Mouse (Mus musculus) adrenal gland (tissue): Measurements from ENCODE around the gene Nup205.

Experiments used
- intact Hi-C: fragments of 180-260 bp; cut with DNase I; formaldehyde crosslinking; loops from one replicate; pipeline ENCODE4 v1.15.1; 2025

Gene Nup205

DNA sequence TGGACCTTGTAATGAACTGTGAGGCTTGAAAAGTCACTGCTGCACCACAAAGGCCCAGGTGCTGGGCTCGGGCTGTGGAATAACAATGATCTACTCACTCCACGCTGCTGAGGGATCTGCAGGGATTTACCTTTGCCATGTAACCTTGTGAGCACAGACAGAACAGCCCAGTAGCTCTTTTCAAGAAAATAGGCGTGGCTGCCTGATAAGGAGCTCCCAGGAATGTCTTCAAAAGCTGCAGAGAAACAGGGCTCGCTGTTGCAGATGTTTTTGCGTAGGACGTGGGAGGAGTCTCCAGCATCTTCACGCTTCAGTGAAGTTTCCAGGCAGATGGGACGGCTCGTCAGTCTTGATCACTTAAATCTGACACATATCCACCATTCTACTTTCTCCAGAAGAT, 66.8 kb downstream of the Nup205 start:
- intact Hi-C loops = no loop called here

DNA sequence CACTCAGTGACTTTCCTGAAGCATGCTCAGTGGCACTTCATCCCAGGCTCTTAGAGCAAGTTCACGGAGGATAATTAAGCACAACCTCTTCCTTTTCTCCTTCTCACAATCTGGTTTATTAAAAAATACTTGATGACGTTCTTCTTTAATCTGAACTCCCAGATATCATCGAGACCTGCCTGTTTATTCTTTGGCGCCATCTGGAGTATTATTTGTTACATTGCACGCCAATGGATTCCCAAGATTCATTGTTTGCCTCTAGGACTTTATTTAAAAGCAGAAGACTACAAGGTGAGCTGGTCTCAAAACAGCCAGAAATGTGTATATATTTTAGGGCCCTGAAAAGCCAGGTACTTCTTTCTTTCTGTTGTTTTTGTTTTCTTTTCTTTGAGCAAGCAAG, 67.9 kb downstream of the Nup205 start:
- intact Hi-C loops = loop anchor here (5.0 kb wide), 1 partner anchor 322 kb away; no protein-coding TSS in a partner anchor

DNA sequence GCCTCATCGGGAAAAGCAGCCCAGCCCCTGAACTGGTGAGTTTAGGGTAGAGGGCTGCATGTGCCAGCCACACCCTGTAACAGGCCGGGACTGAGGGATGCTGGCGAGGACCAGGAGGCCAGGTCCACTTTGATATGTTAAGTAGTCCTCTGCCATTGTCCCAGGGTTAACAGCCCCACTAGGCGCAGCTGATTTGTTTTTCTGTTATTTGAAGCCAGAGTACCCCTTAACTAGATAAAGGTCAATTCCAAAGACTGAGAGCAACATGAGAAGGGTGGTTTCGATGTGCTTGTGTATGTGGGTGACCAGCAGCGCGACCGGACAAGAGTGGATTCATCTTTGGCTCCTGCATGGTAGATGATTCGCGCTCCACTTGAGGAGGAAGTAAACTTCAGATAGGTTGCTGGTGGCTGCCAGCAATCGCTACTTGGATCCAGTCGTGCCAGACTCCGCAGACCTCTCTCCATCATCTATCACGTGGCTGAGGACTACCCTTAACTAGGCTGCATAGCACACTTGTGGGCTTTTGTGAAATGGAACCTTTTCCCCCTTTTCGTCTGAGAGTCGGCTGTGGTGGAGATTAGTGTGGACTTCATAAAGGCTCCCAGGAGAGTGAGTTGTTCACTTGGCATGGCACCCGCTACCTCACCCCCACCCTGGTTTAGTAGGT, 74.7 kb downstream of the Nup205 start:
- intact Hi-C loops = loop anchor here (10.0 kb wide), 1 partner anchor 123 kb away; no protein-coding TSS in a partner anchor

DNA sequence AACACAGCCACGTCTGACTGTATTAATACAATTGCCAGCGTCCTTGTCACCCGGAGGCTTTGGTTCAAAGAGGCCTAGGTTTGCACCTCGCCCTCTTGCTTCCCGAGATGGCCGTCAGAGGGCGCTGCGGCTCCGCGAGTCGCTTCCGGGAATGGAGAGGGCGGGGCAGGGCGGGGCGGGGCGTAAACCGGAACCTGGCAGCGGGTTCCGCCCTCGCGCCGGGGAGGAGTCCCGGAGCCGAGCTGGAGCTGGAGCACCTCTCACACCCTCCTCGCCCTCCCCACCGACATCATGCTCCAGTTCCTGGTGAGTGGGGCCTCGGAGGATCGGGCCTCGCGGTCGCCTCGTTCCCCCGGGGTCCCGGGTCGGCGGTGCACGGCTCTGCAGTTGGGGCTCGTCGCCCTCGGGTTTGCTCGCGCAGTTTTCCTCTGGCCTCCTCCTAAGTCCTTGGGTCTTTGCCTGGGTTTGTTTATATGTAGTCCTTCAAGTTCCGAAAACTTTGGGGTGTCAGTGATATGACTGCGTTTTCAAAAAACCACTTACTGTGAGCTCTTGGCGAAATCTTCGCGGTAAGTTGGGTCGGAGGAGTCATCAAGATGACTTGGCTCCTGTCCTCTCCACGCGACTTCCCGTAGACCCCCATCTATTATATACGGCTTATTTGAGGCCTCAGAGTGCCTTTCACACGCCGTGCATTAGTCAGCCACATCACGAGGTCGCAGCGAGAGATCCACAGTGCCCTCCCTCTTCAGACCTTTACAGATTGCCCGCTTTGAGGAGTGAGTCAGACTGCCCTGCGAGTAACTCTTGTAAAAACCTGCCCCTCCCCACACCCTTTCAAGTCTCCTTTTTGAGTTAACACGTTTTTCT, 75.5 kb downstream of the Nup205 start:
- intact Hi-C loops = loop anchor here (10.0 kb wide), 1 partner anchor 122 kb away; no protein-coding TSS in a partner anchor

DNA sequence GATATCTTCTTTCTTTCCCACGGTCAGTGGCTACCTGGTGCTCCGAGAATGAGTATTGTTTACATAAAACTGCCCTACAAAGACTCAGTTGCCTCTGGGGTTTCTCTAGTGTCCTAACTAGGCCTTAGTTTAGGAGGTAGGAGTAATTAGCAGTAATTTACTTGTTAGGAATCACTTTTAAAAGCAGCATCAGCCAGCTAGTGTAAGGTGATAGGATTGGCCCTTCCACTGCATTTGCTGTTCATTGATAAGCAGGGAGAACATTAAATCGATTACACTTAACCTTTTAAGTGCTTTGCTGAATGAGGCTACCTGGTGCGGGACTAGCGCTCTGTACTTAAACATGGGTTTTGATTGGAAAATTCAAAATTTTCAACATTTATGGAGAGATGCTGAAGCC, 76.3 kb downstream of the Nup205 start:
- intact Hi-C loops = loop anchor here (10.0 kb wide), 1 partner anchor 121 kb away; no protein-coding TSS in a partner anchor

DNA sequence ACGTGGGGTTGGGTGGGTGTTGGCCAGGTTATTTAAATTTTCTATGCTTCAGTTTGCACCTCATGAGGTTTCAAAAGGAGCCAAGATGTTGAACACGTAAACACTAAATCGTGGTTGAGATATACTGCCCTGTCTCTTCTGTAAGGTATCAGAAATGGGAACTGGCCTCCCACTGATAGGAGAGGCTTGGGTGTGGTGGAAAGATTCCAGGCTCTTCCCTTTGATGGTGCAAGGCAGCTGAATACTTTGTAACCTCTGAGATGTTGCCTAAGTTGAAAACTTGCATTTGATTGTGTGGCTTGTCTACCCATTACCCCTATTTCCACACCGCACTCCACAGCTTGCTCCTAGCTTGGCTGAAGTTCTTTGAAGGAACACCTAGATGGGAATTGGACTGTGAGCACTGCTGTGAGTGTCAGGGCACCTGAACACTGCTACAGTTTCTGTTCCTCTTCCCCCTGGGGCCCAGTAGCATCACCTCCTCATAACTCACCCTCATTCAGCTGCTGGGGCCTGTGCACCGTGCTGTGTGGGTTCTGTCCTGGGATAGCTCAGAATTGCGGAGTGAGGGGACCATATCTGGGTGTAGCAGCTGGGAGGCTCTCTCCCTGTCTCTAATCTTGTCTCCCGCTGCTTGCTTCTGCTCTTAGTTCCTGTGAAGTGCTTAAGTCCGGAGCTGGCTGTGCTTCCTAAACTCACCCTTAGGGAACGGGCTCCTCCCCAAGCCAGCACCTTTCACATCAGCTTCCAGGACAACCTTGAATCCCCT, 77.1 kb downstream of the Nup205 start:
- intact Hi-C loops = loop anchor here (10.0 kb wide), 1 partner anchor 120 kb away; no protein-coding TSS in a partner anchor

DNA sequence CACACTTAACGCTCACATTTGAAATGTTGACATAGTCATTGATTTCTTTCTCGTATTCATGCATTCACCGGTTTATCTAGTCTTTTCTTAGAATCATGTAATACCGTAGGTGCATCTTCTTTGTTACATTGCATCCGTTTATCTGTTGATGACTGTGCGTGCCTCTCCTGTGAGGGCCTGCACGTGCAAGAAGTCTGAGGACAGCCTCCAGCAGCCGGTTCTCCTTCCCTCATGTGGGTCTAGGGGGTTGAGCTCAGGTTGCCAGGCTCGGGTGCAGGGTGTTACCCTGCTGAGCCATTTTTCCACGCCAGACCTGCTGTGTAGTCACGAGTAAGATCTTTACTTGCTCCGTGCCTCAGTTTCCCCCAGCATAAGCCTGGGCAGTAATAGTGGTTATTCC, 77.8 kb downstream of the Nup205 start:
- intact Hi-C loops = loop anchor here (10.0 kb wide), 1 partner anchor 120 kb away; no protein-coding TSS in a partner anchor

DNA sequence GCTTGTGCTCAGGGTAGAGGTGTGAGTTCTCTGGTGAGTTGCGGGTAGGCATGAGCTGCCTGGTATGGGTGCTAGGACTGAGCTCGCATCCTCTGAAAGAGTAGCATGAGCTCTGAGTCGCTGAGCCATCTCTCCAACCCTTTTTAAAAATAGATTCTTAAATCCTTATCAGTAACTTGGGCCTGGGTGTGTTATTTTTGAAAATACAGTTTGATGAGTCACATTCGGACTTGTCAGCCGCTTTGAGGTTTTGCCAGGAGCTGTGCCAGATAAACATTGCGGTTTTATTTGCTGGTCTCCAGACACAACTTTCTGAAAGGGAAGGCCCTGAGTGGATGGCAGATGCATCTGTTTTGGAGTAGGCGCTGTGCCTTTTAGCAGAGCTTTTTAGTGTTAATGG, 79.5 kb downstream of the Nup205 start:
- intact Hi-C loops = loop anchor here (10.0 kb wide), 1 partner anchor 118 kb away; no protein-coding TSS in a partner anchor

DNA sequence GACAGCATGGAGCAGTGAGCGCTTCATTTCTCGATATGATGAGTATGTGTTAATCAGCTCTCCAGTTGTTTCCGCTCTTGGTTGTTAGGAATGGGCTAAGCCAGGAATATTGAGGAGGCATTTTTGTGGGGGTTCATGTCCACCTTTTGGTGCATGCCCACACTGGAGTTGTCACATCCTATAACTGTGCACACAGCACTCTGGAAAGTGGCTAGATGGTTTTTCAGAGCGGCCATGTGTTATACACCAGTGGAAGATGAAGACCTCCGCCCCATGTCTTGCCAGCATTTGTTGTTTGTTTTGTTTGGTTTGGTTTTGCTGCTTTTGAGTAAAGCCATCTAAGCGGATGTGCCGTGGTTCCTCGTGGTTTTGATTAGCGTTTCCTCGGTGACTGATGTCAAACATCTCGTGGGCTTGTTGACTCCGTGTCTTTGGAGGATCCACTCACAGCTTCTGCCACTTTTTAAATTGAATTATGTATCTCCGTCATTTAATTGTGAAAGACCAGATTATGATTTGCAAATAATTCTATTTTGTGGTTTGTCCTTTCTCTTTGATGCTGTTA, 80.5 kb downstream of the Nup205 start:
- intact Hi-C loops = loop anchor here (10.0 kb wide), 1 partner anchor 117 kb away; no protein-coding TSS in a partner anchor

DNA sequence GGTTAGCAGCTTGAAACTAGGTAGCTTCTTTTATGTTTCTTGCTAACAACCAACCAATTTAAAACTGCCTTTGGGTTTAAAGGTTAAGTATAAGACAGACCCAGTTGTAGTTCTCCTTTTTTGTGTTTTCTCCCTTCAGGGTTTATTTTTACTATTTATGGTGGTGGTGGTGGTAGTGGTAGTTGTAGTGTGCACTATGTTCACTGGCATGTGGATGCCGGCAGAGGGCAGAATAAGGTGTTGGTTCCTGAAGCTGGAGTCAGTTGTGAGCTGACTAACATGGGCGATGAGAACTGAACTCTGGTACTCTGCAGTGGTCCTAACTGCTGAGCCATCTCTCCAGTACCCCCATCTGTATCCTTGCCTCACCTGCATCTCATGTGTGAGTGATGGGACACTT, 81.7 kb downstream of the Nup205 start:
- intact Hi-C loops = loop anchor here (10.0 kb wide), 1 partner anchor 116 kb away; no protein-coding TSS in a partner anchor

DNA sequence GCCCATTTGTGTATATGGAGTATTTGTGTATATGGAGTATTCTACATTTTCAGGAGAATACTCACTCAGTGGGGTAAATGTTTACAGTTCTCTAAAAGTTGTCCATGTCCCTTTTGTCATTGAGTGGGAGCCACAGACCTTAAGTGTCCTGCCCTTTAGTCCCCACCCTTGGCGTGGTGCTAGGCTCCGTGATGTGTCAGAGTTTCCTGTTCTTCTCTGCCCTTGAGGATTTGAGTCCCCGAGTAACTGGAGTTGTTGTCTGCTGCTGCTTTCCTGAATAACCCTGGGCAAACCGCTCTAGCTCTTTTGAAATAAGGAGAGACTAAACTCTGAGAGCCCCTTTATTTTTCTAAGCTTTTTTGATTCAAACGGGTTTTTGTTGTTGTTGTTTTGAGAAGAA, 82.3 kb downstream of the Nup205 start:
- intact Hi-C loops = loop anchor here (10.0 kb wide), 1 partner anchor 115 kb away; no protein-coding TSS in a partner anchor

DNA sequence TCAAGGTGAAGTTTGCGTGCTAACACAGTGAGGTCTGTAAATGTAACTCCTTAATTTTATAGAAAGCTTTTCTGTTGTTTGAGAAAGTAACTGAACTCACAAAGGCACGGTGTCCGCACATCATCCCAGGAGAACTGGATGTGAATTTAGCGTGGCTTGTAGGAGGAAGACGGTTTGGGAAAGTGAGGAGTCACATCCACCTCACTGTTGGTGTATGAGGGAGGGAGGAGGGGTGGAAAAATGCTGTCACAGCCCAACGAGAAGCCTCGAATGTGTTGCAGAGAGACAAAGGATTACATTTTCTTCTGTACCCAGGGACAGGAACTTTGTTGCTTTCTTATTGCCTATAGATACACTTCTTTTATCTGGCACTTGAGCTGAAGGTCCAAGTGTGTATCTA, 83.3 kb downstream of the Nup205 start:
- intact Hi-C loops = no loop called here

DNA sequence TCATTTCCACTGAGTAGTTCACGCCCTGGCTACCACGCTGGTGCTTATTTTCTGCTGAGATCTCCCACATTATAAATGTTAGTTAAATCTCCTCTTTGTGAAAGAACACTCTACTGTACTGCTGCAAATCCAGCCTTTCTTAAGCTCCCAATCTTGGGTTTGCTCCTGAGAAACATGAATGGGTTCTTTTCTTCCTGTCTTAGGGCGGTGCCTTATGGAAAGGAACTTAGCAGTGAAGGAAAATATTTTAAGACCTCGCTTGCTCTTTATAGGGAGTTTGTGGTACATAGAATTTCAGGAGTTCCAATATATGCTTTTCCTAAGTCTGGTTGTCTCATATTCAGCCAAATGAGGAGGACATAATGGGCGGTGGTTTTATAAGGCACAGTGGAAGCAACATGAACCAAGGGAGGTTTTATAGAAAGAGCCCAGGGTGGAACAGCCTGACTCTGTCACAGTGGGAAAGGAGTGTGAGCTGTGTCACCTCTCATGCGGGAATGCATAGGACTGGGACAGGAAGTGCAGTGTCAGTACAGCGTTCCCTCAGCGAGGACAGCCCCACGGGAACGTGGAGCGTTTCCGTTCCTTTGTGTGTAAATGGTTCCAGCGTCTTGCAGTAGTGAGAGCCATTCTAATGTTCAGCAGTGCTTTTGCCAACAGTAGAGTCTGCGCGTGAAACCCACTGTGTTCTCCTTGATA, 88.5 kb downstream of the Nup205 start:
- intact Hi-C loops = no loop called here

DNA sequence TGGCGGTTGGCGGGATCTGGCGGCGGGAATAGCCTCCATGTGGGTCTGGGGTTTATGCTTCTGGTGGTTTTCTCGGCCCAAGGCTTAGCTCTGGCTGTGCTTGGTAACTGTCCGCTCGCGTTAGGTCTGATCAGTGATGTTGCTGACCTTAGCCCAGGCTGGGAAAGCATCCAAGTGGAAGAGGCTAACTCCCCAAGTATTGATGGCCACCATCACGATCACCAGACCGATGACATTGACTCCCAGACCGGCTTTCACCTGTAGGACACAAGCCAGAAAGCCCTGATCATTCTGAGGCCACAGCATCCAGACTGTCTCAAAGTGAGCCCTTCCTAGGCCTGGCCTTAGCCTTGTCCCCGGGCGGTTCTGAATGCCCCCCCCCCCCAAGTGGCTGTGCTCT, 91.5 kb downstream of the Nup205 start:
- intact Hi-C loops = no loop called here

DNA sequence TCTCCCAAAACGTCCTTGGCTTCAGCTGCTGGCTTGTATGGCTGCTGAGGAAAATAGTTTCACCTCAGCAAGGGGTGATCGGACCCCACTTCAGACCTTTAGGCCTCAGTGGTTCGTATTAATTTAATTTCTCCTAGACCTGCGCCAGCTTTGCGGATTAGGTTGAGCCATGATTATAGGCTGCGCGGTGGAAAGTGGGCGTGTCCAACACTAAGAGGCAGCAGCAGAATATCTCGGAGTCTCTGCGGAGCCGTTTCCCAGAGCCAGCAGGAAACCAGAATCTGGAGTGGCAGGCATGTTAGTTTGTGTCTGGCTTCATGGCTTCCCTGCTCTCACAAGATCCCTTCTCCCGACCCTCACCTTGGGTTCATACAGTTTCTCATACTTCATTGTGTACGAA, 92.4 kb downstream of the Nup205 start:
- intact Hi-C loops = no loop called here

DNA sequence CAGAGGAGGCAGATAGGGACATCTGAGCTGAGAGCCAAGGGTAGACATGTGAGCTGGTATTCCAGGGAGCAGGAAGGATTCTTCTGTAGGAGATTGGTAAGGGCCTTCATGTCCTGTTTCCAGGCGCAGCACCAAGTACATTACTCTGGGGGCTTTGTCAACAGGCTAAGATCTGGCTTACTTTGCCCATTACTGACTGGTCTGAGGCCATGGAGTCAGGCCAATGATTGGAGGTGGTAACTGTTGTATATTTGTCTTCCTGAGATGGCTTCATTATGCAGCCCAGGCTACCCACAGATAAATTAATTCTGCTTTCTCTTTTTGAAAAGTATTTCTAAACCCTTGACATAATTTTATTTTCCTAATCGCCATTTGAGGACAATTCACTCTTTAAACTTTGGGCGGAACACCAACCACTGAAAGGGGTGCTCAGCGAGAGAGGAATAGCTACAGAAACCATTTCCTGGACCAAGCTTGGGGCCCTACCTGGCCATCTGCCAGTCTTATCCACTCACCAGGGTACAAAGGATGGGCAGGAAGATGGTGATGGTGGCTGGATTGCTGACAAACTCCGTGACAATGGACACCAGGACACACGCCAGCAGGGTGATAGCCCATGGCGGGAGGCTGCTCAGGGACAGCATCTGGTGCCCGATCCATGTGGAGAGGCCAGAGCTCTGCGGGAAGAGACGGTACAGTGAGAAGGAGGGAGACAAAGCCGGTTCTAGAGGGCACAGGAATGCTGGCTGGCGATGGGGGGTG, 94.1 kb downstream of the Nup205 start:
- intact Hi-C loops = no loop called here

DNA sequence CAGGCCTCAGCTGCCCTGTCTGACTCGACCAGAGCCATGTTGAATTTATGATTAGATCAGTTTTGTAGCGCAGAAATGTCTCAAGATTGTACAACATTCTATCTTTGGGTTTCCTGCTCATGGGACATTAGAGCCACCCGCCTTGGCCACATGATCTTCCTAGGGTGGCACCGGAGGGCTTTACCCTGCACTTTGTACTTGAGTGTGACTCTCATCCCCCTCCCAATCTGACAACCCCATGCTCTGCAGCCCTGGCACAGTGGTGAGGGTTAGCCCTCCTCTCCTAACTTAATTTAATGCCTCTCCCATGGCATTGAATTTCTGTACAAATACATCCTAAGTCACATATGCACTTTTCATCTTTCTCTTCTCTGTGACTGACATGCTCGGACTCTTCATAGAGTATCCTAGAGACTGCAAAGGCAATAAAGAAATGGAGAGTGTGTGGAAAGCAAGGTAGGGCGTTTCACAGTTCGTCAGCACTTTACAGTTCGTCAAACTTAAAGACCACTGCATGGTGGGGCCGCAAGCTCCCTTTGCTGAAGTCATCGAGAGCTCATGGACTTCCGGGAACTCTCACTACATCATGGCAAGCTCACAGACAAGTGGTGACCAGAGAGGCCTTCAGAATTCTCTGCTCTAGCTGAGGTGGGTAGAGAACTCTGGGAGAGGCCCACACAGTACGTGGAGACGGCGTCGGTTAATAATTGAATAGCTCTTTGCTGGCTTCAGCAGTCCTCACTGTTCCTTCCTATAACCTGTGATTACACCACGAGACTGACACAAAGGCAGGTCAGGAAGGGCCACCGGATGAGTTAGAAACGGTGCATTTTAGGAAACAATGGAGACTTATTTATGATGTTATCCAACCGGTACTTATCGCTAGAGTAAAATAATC, 94.9 kb downstream of the Nup205 start:
- intact Hi-C loops = no loop called here

DNA sequence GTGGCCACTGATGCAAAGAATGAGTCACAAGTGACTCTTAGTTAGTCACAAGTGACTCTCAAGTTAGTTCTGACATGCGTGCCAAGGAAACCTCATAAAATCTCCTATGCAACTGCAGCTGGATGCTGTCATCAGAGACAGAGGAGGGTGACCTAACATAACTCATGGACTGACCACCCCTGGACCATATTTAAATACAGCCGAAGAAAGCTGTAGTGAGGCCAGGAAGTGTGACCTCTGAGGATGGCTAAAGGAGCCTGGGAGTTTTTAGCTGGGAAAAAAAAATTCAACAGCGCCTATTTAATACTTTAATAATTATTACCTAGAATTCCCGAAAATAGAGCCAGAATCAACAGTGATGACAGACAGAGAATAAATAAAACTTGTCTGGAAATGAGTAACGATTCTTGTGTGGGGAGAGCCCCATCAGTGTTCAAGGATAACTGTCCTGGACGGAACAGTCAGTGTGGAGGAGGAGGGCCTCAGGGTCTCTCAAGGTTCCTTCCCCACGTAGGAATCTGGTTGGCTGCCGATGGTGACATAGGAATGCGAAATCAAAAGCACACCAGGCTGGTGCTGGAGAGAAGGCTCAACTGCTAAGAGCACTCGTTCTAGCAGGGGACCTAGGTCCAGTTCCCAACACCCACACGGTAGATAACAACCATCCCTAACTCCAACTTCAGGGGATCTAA, 96.3 kb downstream of the Nup205 start:
- intact Hi-C loops = no loop called here
